Mouse (Mus musculus) stomach, postnatal 0 days (tissue): Measurements from ENCODE around the gene Tatdn3. TPM values are rescaled to one million over a fixed set of nuclear protein-coding genes. Genes with fewer than 3 reads are reported as not detected.
A peak's percentile ranks its signal among the peaks of the same experiment; 100 is the strongest.
"Not testable (repeated sequence)": the region's sequence is repeated elsewhere in the genome, so short reads cannot be mapped to it uniquely, and the experiment has no call there.

Experiments
- ATAC-seq: fragments of 200-750 bp; cut with Nextera tagmentation; 2 replicates; pipeline ENCODE4 v1.8.0; 2017; ENCODE audit not compliant: low FRiP score, low TSS enrichment
- DNase-seq: peaks from one replicate; pipeline ENCODE4 v3.0.0-alpha.2; 2016; ENCODE audit warnings: low spot score
- H3K27ac ChIP-seq: fragments of 300-500 bp; sonication (generic); replicated peaks from 2 replicates; pipeline ENCODE4 v1.5.1; 2014; ENCODE audit warnings: mild to moderate bottlenecking, control low read depth
- H3K27me3 ChIP-seq: fragments of 300-500 bp; sonication (generic); 2 replicates; pipeline ENCODE4 v1.6.1; 2014; ENCODE audit warnings: low read length; ENCODE audit not compliant: control insufficient read depth, insufficient read depth
- H3K36me3 ChIP-seq: fragments of 300-500 bp; sonication (generic); 2 replicates; pipeline ENCODE4 v1.6.1; 2014; ENCODE audit warnings: low read length, mixed read lengths; ENCODE audit not compliant: control insufficient read depth, insufficient read depth
- H3K4me1 ChIP-seq: fragments of 300-500 bp; sonication (generic); replicated peaks from 2 replicates; pipeline ENCODE4 v1.6.1; 2014; ENCODE audit warnings: antibody characterized with exemption; ENCODE audit not compliant: control insufficient read depth, insufficient read depth
- H3K4me2 ChIP-seq: fragments of 300-500 bp; sonication (generic); replicated peaks from 2 replicates; pipeline ENCODE4 v1.6.1; 2014; ENCODE audit warnings: low read depth, mild to moderate bottlenecking, control low read depth, moderate library complexity
- H3K4me3 ChIP-seq: fragments of 300-500 bp; sonication (generic); 2 replicates; pipeline ENCODE4 v1.5.1; 2014; ENCODE audit warnings: low read depth, low read length, control low read depth
- H3K9ac ChIP-seq: fragments of 300-500 bp; sonication (generic); 2 replicates; pipeline ENCODE4 v1.6.1; 2014; ENCODE audit warnings: mild to moderate bottlenecking, low read length, control low read depth, mixed read lengths
- H3K9me3 ChIP-seq: fragments of 300-500 bp; sonication (generic); 2 replicates; pipeline ENCODE4 v1.6.1; 2016; ENCODE audit warnings: low read length; ENCODE audit not compliant: control insufficient read depth
- CTCF ChIP-seq: IDR thresholded peaks from 2 replicates; pipeline ENCODE4 v1.5.1; 2016; ENCODE audit warnings: antibody characterized with exemption, low read depth, mild to moderate bottlenecking, moderate library complexity
- EP300 ChIP-seq: optimal IDR thresholded peaks from 2 replicates; pipeline ENCODE3; 2016; ENCODE audit warnings: antibody characterized with exemption
- WGBS: fragments of 180-500 bp; shearing (Covaris S2); extraction: QIAGEN DNeasy Blood & Tissue Kit; methylation state at CpG from one replicate; pipeline ENCODE4 v1.1.7; 2014; 5-methylcytosine and 5-hydroxymethylcytosine counted together
- polyA plus RNA-seq: library from polyadenylated mRNA; unstranded; fragments of >200 nt; fragmentation: Nextera tagmentation; extraction: Ambion mirVana; gene quantifications from 2 replicates; pipeline ENCODE4 v1.2.1, GENCODE M21; 2015

Tatdn3 gene
- polyA plus RNA-seq, 1 experiment from 2014 or later, result 8.9 TPM

GRCm38 (mm10) chr1:191025016-191026012 is 37.4 kb downstream of the Tatdn3 start:
- 2% methylated on average over 67 of the region's 69 CpGs for WGBS
- H3K27ac ChIP-seq, result peak overlapping the region; percentile 78
- H3K4me1 ChIP-seq, result peaks cover 8% of the 10 kb centered on the region
- peak overlapping the region; percentile 86 for H3K9ac ChIP-seq
- ATAC-seq (peak; percentile 7; the same call in 1 of the 2 replicates), DNase-seq (peak; percentile 39)
- H3K4me3 ChIP-seq, result peak overlapping the region; percentile 78
- H3K4me2 ChIP-seq, result peak overlapping the region; percentile 96
- no peak for TF ChIP-seq EP300
- TF ChIP-seq CTCF, result no peak
- no peaks in the 10 kb centered on the region for H3K9me3 ChIP-seq
- 0 out of 2 replicates have a peak, but pooled peaks cover 5% of the 10 kb centered on the region for H3K36me3 ChIP-seq
- H3K27me3 ChIP-seq, result no peaks in the 10 kb centered on the region

GRCm38 (mm10) chr1:191023806-191024205 is 38.9 kb downstream of the Tatdn3 start:
- not testable (repeated sequence) for H3K9ac ChIP-seq, H3K27me3 ChIP-seq

GRCm38 (mm10) chr1:191023140-191023539 is 39.6 kb downstream of the Tatdn3 start:
- ATAC-seq, result no peak
- no peak for DNase-seq
- WGBS, result 63% methylated on average over 2 of the region's 2 CpGs
- peaks cover 8% of the 10 kb centered on the region for H3K4me1 ChIP-seq
- no peak overlapping the region for H3K4me3 ChIP-seq
- TF ChIP-seq CTCF (no peak), EP300 (no peak)
- no peaks in the 10 kb centered on the region for H3K27me3 ChIP-seq
- H3K9me3 ChIP-seq, result no peaks in the 10 kb centered on the region
- H3K27ac ChIP-seq, result no peak overlapping the region
- no peak overlapping the region for H3K9ac ChIP-seq
- H3K36me3 ChIP-seq, result 0 out of 2 replicates have a peak, but pooled peaks cover 5% of the 10 kb centered on the region
- H3K4me2 ChIP-seq, result no peak overlapping the region

More at GRCm38 (mm10) chr1:191023806-191024205, 38.9 kb downstream of the Tatdn3 start:
- not testable (repeated sequence) for DNase-seq, H3K9me3 ChIP-seq, H3K4me2 ChIP-seq, H3K27ac ChIP-seq, H3K36me3 ChIP-seq, H3K4me1 ChIP-seq, ATAC-seq, H3K4me3 ChIP-seq
- 90% methylated on average over 5 of the region's 6 CpGs for WGBS

GRCm38 (mm10) chr1:191021016-191021415 is 41.7 kb downstream of the Tatdn3 start:
- DNase-seq (no peak), ATAC-seq (no peak)
- no peak overlapping the region for H3K27ac ChIP-seq
- no peak for TF ChIP-seq EP300
- no peak for TF ChIP-seq CTCF
- H3K27me3 ChIP-seq, result no peaks in the 10 kb centered on the region
- no peaks in the 10 kb centered on the region for H3K9me3 ChIP-seq
- peaks cover 5% of the 10 kb centered on the region for H3K4me1 ChIP-seq
- 0 out of 2 replicates have a peak, but pooled peaks cover 5% of the 10 kb centered on the region for H3K36me3 ChIP-seq
- H3K9ac ChIP-seq, result no peak overlapping the region
- no peak overlapping the region for H3K4me2 ChIP-seq
- H3K4me3 ChIP-seq, result no peak overlapping the region
- WGBS, result 79% methylated on average over 7 of the region's 7 CpGs

GRCm38 (mm10) chr1:191020217-191020924 is 42.4 kb downstream of the Tatdn3 start:
- ATAC-seq (no peak), DNase-seq (no peak)
- WGBS, result 87% methylated on average over 3 of the region's 3 CpGs
- Histone ChIP-seq H3K27ac (no peak overlapping the region), H3K9ac (no peak overlapping the region), H3K4me1 (peaks cover 5% of the 10 kb centered on the region), H3K36me3 (0 out of 2 replicates have a peak, but pooled peaks cover 5% of the 10 kb centered on the region), H3K9me3 (no peaks in the 10 kb centered on the region), H3K27me3 (no peaks in the 10 kb centered on the region), H3K4me3 (no peak overlapping the region), H3K4me2 (no peak overlapping the region)
- TF ChIP-seq CTCF, result no peak
- no peak for TF ChIP-seq EP300
